Mouse (Mus musculus): ENCODE measurements at regions not wholly inside any gene's neighbourhood (a gene's known extent, or its start where the extent isn't known, plus 50 kb on each side); places are given as distances from the start of the nearest gene placed in this dataset.

DNA sequence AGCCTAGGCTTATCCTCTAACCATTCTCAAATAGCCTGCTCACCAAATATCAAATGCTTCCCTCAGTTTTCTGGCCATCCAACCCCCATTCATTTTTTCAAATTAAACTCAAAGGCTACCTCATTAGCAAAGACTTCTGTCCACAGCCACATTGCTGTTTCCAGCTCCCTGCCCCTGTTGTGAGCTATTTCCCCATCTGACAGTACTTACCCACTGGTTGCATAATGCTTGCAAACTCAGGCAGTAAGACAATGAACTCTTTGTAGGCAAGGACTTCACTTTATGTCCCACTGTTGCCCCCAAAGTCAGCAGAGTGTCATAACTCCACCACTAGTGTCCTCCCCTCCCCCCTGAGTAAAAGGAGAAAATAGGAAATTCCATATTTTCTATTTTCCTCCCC lies 194.7 kb downstream of the Rpl10-ps3 start:
- TF ChIP-seq CTCF (IDR thresholded peaks at IDR 0.05; ENCODE audit: insufficient read depth, low read depth, low read length) (no peak), POLR2A (IDR thresholded peaks at IDR 0.05; ENCODE audit: insufficient read depth, low read depth, low read length) (no peak)
- H3K4me3 ChIP-seq (ENCODE audit: insufficient read depth, low read depth, low read length), result no peak overlapping the region
- no peaks in the 10 kb centered on the region for H3K4me1 ChIP-seq (ENCODE audit: control insufficient read depth, insufficient read depth, low read length)
- H3K27ac ChIP-seq (ENCODE audit: insufficient read depth, low read depth, low read length), result no peak overlapping the region

DNA sequence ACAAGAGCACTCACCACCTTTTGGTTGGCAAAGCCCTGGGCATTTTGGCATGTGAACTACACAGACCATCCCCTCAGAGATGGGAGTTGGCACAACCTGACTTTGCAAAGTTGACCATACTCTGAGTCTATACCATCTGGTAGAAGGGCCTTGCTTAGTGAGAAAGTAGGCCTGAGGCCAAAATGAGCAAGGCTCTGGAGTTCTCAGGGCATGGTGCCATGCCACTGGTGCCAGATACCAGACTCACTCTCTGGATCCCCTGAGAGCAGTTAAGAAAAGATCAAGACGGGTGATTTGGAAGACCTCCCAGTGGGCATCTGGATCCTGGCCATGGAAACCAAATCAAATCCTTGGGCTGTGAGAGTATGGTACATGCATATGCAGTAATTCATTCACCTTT lies 202.0 kb downstream of the Rpl10-ps3 start:
- TF ChIP-seq POLR2A (IDR thresholded peaks at IDR 0.05; ENCODE audit: insufficient read depth, low read depth, low read length) (no peak), CTCF (IDR thresholded peaks at IDR 0.05; ENCODE audit: insufficient read depth, low read depth, low read length) (no peak)
- no peak overlapping the region for H3K4me3 ChIP-seq (ENCODE audit: insufficient read depth, low read depth, low read length)
- no peak overlapping the region for H3K27ac ChIP-seq (ENCODE audit: insufficient read depth, low read depth, low read length)
- WGBS, result 58% methylated on average over 1 of the region's 1 CpGs
- peaks cover 10% of the 10 kb centered on the region for H3K4me1 ChIP-seq (ENCODE audit: control insufficient read depth, insufficient read depth, low read length)

DNA sequence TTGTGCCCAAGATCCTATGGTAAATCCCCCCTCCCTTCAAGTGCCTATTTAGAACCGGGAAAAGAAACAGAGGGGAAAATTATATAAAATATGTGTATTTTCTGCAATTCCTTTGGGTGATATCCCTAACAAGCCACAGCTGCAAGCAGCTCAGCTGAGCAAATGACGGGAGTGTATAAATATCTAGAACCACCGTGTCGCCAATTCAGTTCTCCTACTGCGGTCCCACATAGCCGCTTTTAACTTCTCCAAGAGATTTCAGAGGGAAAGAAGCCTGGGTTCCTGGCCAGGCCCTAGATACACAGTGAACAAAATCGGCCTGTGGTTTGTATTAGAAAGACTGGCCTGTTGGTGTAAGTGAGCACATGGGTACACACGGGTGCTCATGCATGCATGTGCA lies 202.7 kb downstream of the Rpl10-ps3 start:
- H3K4me3 ChIP-seq (ENCODE audit: insufficient read depth, low read depth, low read length), result no peak overlapping the region
- H3K4me1 ChIP-seq (ENCODE audit: control insufficient read depth, insufficient read depth, low read length), result peaks cover 10% of the 10 kb centered on the region
- TF ChIP-seq CTCF (IDR thresholded peaks at IDR 0.05; ENCODE audit: insufficient read depth, low read depth, low read length) (no peak), POLR2A (IDR thresholded peaks at IDR 0.05; ENCODE audit: insufficient read depth, low read depth, low read length) (no peak)
- whole genome bisulfite sequencing, result 31% methylated on average over 8 of the region's 8 CpGs
- H3K27ac ChIP-seq (ENCODE audit: insufficient read depth, low read depth, low read length), result no peak overlapping the region

GRCm38 (mm10) chr9:50141176-50141575 lies 203.6 kb downstream of the Rpl10-ps3 start:
- Histone ChIP-seq H3K4me1 (ENCODE audit: control insufficient read depth, insufficient read depth, low read length) (peaks cover 10% of the 10 kb centered on the region), H3K27ac (ENCODE audit: insufficient read depth, low read depth, low read length) (no peak overlapping the region), H3K4me3 (ENCODE audit: insufficient read depth, low read depth, low read length) (no peak overlapping the region)
- WGBS, result 56% methylated on average over 6 of the region's 6 CpGs
- TF ChIP-seq CTCF (IDR thresholded peaks at IDR 0.05; ENCODE audit: insufficient read depth, low read depth, low read length) (no peak), POLR2A (IDR thresholded peaks at IDR 0.05; ENCODE audit: insufficient read depth, low read depth, low read length) (no peak)

DNA sequence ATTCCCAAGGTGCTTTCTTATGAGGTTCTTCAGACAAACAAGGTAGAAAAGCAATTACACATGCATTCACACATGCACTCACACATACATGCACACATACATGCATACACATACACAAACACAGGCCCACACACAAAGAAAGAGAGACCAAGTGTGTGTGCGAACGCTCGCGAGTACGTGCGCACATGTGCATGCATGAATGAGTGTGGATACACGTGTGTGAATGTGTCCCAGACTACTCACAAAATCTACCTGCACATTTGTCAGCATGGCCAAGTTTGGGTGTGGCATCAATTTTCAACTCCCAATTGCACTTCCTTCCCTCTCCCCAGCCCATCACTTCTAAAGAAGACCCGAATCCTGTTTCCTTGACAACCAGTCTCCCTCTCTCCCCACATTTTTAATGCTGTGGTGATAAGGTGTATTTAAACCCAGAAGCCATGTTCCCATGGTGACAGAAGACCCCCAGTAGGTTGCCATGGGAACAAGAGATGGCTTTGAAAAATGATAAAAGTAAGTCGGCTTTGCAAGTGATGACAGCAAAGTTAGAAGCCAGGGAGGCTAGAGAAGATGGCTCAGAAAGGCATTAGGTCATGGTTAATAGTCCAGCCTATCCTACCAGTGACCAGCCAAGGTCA lies 206.3 kb downstream of the Rpl10-ps3 start:
- H3K27ac ChIP-seq (ENCODE audit: insufficient read depth, low read depth, low read length), result no peak overlapping the region
- WGBS, result 79% methylated on average over 9 of the region's 9 CpGs
- TF ChIP-seq CTCF (IDR thresholded peaks at IDR 0.05; ENCODE audit: insufficient read depth, low read depth, low read length) (no peak), POLR2A (IDR thresholded peaks at IDR 0.05; ENCODE audit: insufficient read depth, low read depth, low read length) (no peak)
- H3K4me3 ChIP-seq (ENCODE audit: insufficient read depth, low read depth, low read length), result no peak overlapping the region
- H3K4me1 ChIP-seq (ENCODE audit: control insufficient read depth, insufficient read depth, low read length), result peaks cover 10% of the 10 kb centered on the region

DNA sequence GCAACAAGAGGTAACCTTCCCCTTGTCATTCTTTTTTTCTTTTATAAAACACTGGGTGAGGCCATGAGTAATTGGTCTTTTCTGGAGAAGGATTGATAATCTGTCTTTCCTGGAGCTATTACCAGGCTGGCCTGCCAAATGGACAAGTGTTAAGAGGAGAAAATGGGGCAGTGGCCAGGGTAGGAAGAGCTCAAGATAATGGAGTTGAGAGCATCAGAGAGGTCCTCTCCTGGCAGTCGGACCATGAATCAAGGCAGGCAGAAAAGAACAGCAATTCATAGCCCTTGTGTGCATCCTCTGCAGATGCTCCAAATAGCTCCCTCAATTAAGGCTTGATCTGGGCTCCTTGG lies 208.2 kb downstream of the Rpl10-ps3 start:
- H3K27ac ChIP-seq (ENCODE audit: insufficient read depth, low read depth, low read length), result no peak overlapping the region
- H3K4me1 ChIP-seq (ENCODE audit: control insufficient read depth, insufficient read depth, low read length), result peaks cover under 1% of the 10 kb centered on the region; the same call in 1 of the 2 replicates
- 69% methylated on average over 1 of the region's 1 CpGs for WGBS
- TF ChIP-seq POLR2A (IDR thresholded peaks at IDR 0.05; ENCODE audit: insufficient read depth, low read depth, low read length), result no peak
- no peak overlapping the region for H3K4me3 ChIP-seq (ENCODE audit: insufficient read depth, low read depth, low read length)

GRCm38 (mm10) chr9:50135939-50136635 lies 208.7 kb downstream of the Rpl10-ps3 start:
- Histone ChIP-seq H3K27ac (ENCODE audit: insufficient read depth, low read depth, low read length) (no peak overlapping the region), H3K4me1 (ENCODE audit: control insufficient read depth, insufficient read depth, low read length) (no peaks in the 10 kb centered on the region), H3K4me3 (ENCODE audit: insufficient read depth, low read depth, low read length) (no peak overlapping the region)
- WGBS, result 92% methylated on average over 10 of the region's 10 CpGs
- TF ChIP-seq CTCF (IDR thresholded peaks at IDR 0.05; ENCODE audit: insufficient read depth, low read depth, low read length) (no peak), POLR2A (IDR thresholded peaks at IDR 0.05; ENCODE audit: insufficient read depth, low read depth, low read length) (no peak)

DNA sequence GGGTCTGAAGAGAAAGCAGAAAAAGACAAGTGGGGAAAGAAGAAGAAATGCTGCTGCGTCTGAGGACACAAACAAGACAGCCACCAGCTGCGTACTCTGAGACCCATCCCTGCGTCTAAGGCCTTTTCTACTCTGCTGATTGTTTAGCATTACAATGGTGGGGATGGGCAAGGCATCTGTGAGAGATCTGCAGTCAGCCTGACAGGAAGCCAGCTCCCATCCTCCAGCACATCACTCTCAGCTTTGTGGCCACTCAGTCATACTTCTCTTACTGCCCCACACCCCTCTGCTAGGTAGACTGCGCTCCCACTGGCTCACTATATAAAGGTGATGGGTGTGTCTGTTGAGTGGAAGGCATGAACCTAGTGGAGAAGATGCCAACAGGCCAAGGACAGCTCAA lies 220.5 kb downstream of the Rpl10-ps3 start:
- no peak overlapping the region for H3K4me3 ChIP-seq (ENCODE audit: insufficient read depth, low read depth, low read length)
- WGBS, result 71% methylated on average over 4 of the region's 4 CpGs
- TF ChIP-seq POLR2A (IDR thresholded peaks at IDR 0.05; ENCODE audit: insufficient read depth, low read depth, low read length) (no peak), CTCF (IDR thresholded peaks at IDR 0.05; ENCODE audit: insufficient read depth, low read depth, low read length) (no peak)
- no peaks in the 10 kb centered on the region for H3K4me1 ChIP-seq (ENCODE audit: control insufficient read depth, insufficient read depth, low read length)
- H3K27ac ChIP-seq (ENCODE audit: insufficient read depth, low read depth, low read length), result no peak overlapping the region

GRCm38 (mm10) chr9:50120820-50121599 lies 223.8 kb downstream of the Rpl10-ps3 start:
- Histone ChIP-seq H3K4me1 (ENCODE audit: control insufficient read depth, insufficient read depth, low read length) (no peaks in the 10 kb centered on the region), H3K27ac (ENCODE audit: insufficient read depth, low read depth, low read length) (no peak overlapping the region), H3K4me3 (ENCODE audit: insufficient read depth, low read depth, low read length) (no peak overlapping the region)
- no peak for TF ChIP-seq CTCF (IDR thresholded peaks at IDR 0.05; ENCODE audit: insufficient read depth, low read depth, low read length)
- TF ChIP-seq POLR2A (IDR thresholded peaks at IDR 0.05; ENCODE audit: insufficient read depth, low read depth, low read length), result no peak
- WGBS, result 75% methylated on average over 9 of the region's 9 CpGs
